Mouse (Mus musculus) testis, adult 2 months (tissue): ENCODE results near the gene Hist1h4i. TPM values are rescaled to one million over a fixed set of nuclear protein-coding genes. Genes with fewer than 3 reads are reported as not detected.
"Not testable (repeated sequence)": the region's sequence is repeated elsewhere in the genome, so short reads cannot be mapped to it uniquely, and the experiment has no call there.

ENCODE experiments used
- H3K27ac ChIP-seq: fragments of 200-500 bp; 2 replicates; pipeline ENCODE4 v1.5.1; 2012; ENCODE audit warnings: low read depth, low read length; ENCODE audit not compliant: control insufficient read depth, insufficient read depth
- H3K27me3 ChIP-seq: fragments of 200-500 bp; 2 replicates; pipeline ENCODE4 v1.6.1; 2012; ENCODE audit warnings: mild to moderate bottlenecking, low read length, moderate library complexity; ENCODE audit not compliant: control insufficient read depth, insufficient read depth
- H3K36me3 ChIP-seq: fragments of 200-500 bp; 2 replicates; pipeline ENCODE4 v1.6.1; 2012; ENCODE audit warnings: mild to moderate bottlenecking, low read length; ENCODE audit not compliant: control insufficient read depth, insufficient read depth
- H3K4me1 ChIP-seq: fragments of 200-500 bp; 2 replicates; pipeline ENCODE4 v1.6.1; 2012; ENCODE audit warnings: low read length; ENCODE audit not compliant: control insufficient read depth, insufficient read depth
- H3K4me3 ChIP-seq: fragments of 200-500 bp; 2 replicates; pipeline ENCODE4 v1.5.1; 2012; ENCODE audit warnings: low read depth, mild to moderate bottlenecking, low read length, moderate library complexity, mixed read lengths; ENCODE audit not compliant: control insufficient read depth
- CTCF ChIP-seq: fragments of 200-500 bp; IDR thresholded peaks from 2 replicates; pipeline ENCODE4 v1.5.1; 2012; ENCODE audit warnings: low read depth, mild to moderate bottlenecking, inconsistent platforms, low read length, moderate library complexity; ENCODE audit not compliant: control insufficient read depth, insufficient read depth, insufficient replicate concordance
- POLR2A ChIP-seq: fragments of 200-500 bp; IDR thresholded peaks from 2 replicates; pipeline ENCODE4 v1.6.1; 2012; ENCODE audit warnings: low read depth, mild to moderate bottlenecking, inconsistent platforms, low read length, moderate library complexity; ENCODE audit not compliant: control insufficient read depth
- polyA plus RNA-seq: library from polyadenylated mRNA; depleted of rRNA; stranded (reverse); fragments of >200 nt; gene quantifications from 2 replicates; pipeline ENCODE4 v1.2.3, GENCODE M21; 2012

Gene Hist1h4i
- polyA plus RNA-seq, 1 experiment: 6.6 TPM

GRCm38 (mm10) chr13:22049737-22050440, 8.7 kb upstream of the Hist1h4i start:
- H3K4me1 ChIP-seq: peaks cover 6% of the 10 kb centered on the region
- TF ChIP-seq POLR2A (no peak), CTCF (no peak)
- H3K36me3 ChIP-seq: no peaks in the 10 kb centered on the region
- no peaks in the 10 kb centered on the region for H3K27me3 ChIP-seq
- H3K27ac ChIP-seq: no peak overlapping the region
- H3K4me3 ChIP-seq: no peak overlapping the region; the same call in 1 of the 2 replicates

DNA sequence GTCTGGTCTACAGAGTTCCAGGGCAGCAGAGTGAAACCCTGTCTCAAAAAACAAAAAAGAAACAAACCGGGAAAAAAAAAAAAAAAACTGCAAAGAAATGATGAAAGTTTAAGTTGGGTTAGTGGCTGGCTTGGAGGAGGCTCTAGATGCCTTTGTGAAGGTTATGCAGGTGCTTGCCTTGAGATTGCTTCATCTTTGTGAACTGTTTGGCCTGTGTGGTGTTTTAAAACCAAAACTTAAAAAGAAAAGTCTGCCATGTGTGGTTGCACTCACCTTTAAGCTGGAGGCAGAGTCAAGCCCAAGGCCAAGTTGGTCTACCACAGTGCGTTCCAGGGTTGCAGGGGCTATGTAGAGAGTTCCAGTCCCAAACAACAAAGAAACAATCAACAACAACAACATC, 7.9 kb upstream of the Hist1h4i start:
- Histone ChIP-seq H3K4me3 (no peak overlapping the region), H3K27ac (no peak overlapping the region), H3K27me3 (no peaks in the 10 kb centered on the region), H3K4me1 (peaks cover 6% of the 10 kb centered on the region), H3K36me3 (no peaks in the 10 kb centered on the region)
- TF ChIP-seq CTCF (no peak), POLR2A (no peak)

GRCm38 (mm10) chr13:22045311-22045710, 4.1 kb upstream of the Hist1h4i start:
- no peaks in the 10 kb centered on the region for H3K27me3 ChIP-seq
- H3K4me3 ChIP-seq: no peak overlapping the region
- no peak for TF ChIP-seq POLR2A
- no peak for TF ChIP-seq CTCF
- peaks cover 2% of the 10 kb centered on the region for H3K4me1 ChIP-seq
- no peak overlapping the region for H3K27ac ChIP-seq
- no peaks in the 10 kb centered on the region for H3K36me3 ChIP-seq

DNA sequence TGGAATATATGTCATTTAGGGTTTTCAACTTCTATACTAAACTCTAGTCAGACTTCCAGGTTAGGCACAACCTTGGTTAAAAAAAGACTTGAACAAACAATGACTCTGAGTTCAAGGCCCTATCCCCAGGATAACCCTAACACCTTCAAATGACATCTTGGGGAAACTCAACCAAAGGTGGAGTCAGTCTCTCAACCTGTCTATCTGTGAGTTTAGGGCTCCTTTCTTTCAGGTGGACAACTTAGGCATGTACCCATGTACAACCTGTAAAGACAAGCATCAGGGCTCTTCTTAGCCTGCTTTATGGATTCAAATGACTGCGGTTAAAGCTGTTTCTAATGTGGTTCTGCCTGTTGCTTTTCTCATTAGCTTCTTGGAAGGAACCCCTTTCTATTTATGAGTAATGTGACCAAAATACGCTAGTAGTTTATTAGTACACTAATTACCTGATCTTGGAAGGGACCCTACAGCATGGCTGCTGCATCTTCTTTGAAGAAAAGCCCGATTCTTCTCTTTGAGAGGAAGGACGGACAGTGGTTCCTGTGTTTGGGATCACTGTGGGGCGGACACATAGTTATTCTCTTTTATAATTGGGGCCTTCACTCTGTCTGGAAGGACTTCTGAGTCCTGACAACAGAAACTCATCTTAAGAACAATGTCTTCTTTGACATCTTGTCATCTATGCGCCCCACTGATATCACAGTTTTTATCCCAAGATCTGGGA, 3.4 kb upstream of the Hist1h4i start:
- Histone ChIP-seq H3K4me3 (no peak overlapping the region), H3K4me1 (peaks cover under 1% of the 10 kb centered on the region), H3K27me3 (no peaks in the 10 kb centered on the region), H3K36me3 (no peaks in the 10 kb centered on the region), H3K27ac (no peak overlapping the region)
- TF ChIP-seq CTCF (no peak), POLR2A (no peak)

DNA sequence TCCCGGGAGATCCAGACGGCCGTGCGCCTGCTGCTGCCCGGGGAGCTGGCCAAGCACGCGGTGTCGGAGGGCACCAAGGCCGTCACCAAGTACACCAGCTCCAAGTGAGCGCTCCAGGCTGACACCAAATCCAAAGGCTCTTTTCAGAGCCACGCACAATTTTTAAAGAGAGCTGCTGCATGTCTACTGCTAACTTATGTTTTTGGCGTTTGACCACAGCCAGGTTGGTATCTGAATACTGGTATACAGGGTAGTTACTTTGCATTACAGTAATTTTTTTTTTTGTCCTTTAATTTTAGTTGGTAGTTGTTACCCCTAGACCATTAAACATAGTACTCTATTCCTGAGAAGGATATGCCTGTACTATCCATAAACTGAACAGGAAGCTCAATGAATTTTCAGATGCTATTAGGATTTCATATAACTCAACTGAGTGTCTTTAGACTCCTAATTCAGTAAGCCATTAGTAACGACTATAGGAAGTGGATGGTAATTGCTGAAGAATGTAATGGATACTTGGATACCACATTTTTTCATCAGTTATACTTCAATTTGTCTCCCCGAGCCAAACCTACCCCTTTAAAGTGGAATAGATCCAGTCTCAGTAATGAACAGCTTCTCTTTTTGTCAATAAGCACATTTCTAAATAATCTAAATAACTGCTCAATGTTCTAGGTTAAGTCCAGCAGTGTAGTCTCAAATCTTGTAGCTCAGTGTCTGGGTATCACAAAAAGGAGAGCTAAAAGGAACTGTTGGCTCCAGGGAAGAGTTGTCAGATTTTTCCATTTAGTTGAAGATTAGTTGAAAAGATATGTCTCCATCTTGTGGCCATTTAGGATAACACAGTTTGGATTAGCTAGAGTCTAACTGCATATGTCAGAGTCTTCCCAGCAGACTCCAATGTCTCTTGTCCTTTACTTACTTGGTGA, 2.6 kb upstream of the Hist1h4i start:
- TF ChIP-seq CTCF: no peak
- no peak for TF ChIP-seq POLR2A
- Histone ChIP-seq H3K27ac (no peak overlapping the region), H3K4me3 (peak overlapping the region; percentile 68), H3K36me3 (no peaks in the 10 kb centered on the region), H3K4me1 (no peaks in the 10 kb centered on the region; the same call in none of the 2 replicates), H3K27me3 (no peaks in the 10 kb centered on the region)

- peak within 1 kb of the TSS; percentile 77 for H3K4me3 ChIP-seq
- peak; percentile 53; the same call in 1 of the 2 replicates for TF ChIP-seq POLR2A
- H3K4me1 ChIP-seq, H3K27me3 ChIP-seq, H3K36me3 ChIP-seq: not testable (repeated sequence)
- peak within 1 kb of the TSS; percentile 89 for H3K27ac ChIP-seq
Measured at GRCm38 (mm10) chr13:22042568-22043502, 1.7 kb upstream of the Hist1h4i start, which contains the start of the genes Hist1h2ag and Hist1h2bj. Gene Hist1h2ag, minus strand, starts transcription at chr13:22042944. Gene Hist1h2bj, plus strand, starts transcription at chr13:22043214.
